Mouse (Mus musculus) midbrain, embryonic 13.5 days (tissue): ENCODE data around the gene Zmynd11. TPM values are rescaled to one million over a fixed set of nuclear protein-coding genes. Genes with fewer than 3 reads are reported as not detected.
"Not testable (repeated sequence)": the region's sequence is repeated elsewhere in the genome, so short reads cannot be mapped to it uniquely, and the experiment has no call there.

Source experiments
- ATAC-seq: fragments of 200-750 bp; cut with Nextera tagmentation; 2 replicates; pipeline ENCODE4 v1.8.0; 2017; ENCODE audit warnings: mild to moderate bottlenecking, moderate TSS enrichment, moderate library complexity
- H3K27ac ChIP-seq: fragments of 300-500 bp; sonication (generic); 2 replicates; pipeline ENCODE4 v1.5.1; 2015; ENCODE audit warnings: inconsistent platforms, mild to moderate bottlenecking, moderate library complexity
- H3K27me3 ChIP-seq: fragments of 300-500 bp; sonication (generic); 2 replicates; pipeline ENCODE4 v1.6.1; 2015; ENCODE audit warnings: mild to moderate bottlenecking, inconsistent platforms
- H3K36me3 ChIP-seq: fragments of 300-500 bp; sonication (generic); 2 replicates; pipeline ENCODE4 v1.6.1; 2015; ENCODE audit warnings: mild to moderate bottlenecking, inconsistent platforms
- H3K4me1 ChIP-seq: fragments of 300-500 bp; sonication (generic); replicated peaks from 2 replicates; pipeline ENCODE4 v1.6.1; 2015; ENCODE audit warnings: inconsistent platforms
- H3K4me2 ChIP-seq: fragments of 300-500 bp; sonication (generic); replicated peaks from 2 replicates; pipeline ENCODE4 v1.6.1; 2015; ENCODE audit warnings: moderate library complexity, mild to moderate bottlenecking, inconsistent platforms
- H3K4me3 ChIP-seq: fragments of 300-500 bp; sonication (generic); replicated peaks from 2 replicates; pipeline ENCODE4 v1.5.1; 2015; ENCODE audit warnings: mild to moderate bottlenecking, inconsistent platforms
- H3K9ac ChIP-seq: fragments of 300-500 bp; sonication (generic); replicated peaks from 2 replicates; pipeline ENCODE4 v1.6.1; 2015; ENCODE audit warnings: mild to moderate bottlenecking, inconsistent platforms
- H3K9me3 ChIP-seq: fragments of 300-500 bp; sonication (generic); 2 replicates; pipeline ENCODE4 v1.6.1; 2016; ENCODE audit warnings: mild to moderate bottlenecking, inconsistent platforms
- WGBS: fragments of 180-500 bp; shearing (Covaris S2); methylation state at CpG from one replicate; pipeline ENCODE4 v1.1.7; 2015; 5-methylcytosine and 5-hydroxymethylcytosine counted together
- polyA plus RNA-seq: library from polyadenylated mRNA; unstranded; fragments of >200 nt; fragmentation: Nextera tagmentation; extraction: Ambion mirVana; gene quantifications from 2 replicates; pipeline ENCODE4 v1.2.1, GENCODE M21; 2015

Gene Zmynd11
- polyA plus RNA-seq, 1 experiment from 2014 or later = 150 TPM

GRCm38 (mm10) chr13:9760057-9760456 is 5.1 kb downstream of the Zmynd11 start:
- Histone ChIP-seq H3K27ac (no peak overlapping the region; the same call in 1 of the 2 replicates), H3K4me2 (peak overlapping the region; percentile 3; the same call in 1 of the 2 replicates), H3K4me1 (peaks cover 66% of the 10 kb centered on the region), H3K36me3 (no peaks in the 10 kb centered on the region), H3K9me3 (no peaks in the 10 kb centered on the region), H3K9ac (no peak overlapping the region), H3K27me3 (no peaks in the 10 kb centered on the region), H3K4me3 (no peak overlapping the region)
- WGBS = 15% methylated on average over 6 of the region's 6 CpGs
- no peak for ATAC-seq

GRCm38 (mm10) chr13:9757842-9758491 is 7.2 kb downstream of the Zmynd11 start:
- Histone ChIP-seq H3K4me1 (peaks cover 78% of the 10 kb centered on the region), H3K9me3 (no peaks in the 10 kb centered on the region), H3K9ac (no peak overlapping the region), H3K36me3 (no peaks in the 10 kb centered on the region), H3K4me3 (no peak overlapping the region), H3K4me2 (no peak overlapping the region; the same call in 1 of the 2 replicates), H3K27ac (peak overlapping the region; percentile 39; the same call in 1 of the 2 replicates), H3K27me3 (no peaks in the 10 kb centered on the region)
- ATAC-seq = peak; percentile 79
- WGBS = 44% methylated on average over 9 of the region's 9 CpGs

GRCm38 (mm10) chr13:9753706-9754105 is 11.4 kb downstream of the Zmynd11 start:
- Histone ChIP-seq H3K9ac (no peak overlapping the region; the same call in 1 of the 2 replicates), H3K27me3 (no peaks in the 10 kb centered on the region), H3K4me2 (no peak overlapping the region), H3K27ac (no peak overlapping the region), H3K4me3 (no peak overlapping the region), H3K4me1 (peaks cover 48% of the 10 kb centered on the region), H3K36me3 (no peaks in the 10 kb centered on the region), H3K9me3 (no peaks in the 10 kb centered on the region)
- no peak for ATAC-seq
- 44% methylated on average over 3 of the region's 3 CpGs for WGBS

- Histone ChIP-seq H3K27ac (no peak overlapping the region), H3K9ac (no peak overlapping the region), H3K4me2 (no peak overlapping the region), H3K4me1 (peaks cover 25% of the 10 kb centered on the region), H3K4me3 (no peak overlapping the region), H3K9me3 (no peaks in the 10 kb centered on the region), H3K27me3 (no peaks in the 10 kb centered on the region), H3K36me3 (no peaks in the 10 kb centered on the region)
- WGBS = 46% methylated on average over 1 of the region's 1 CpGs
- no peak for ATAC-seq
Measured at GRCm38 (mm10) chr13:9750320-9750719, 14.8 kb downstream of the Zmynd11 start.

- H3K36me3 ChIP-seq = no peaks in the 10 kb centered on the region
- 90% methylated on average over 4 of the region's 4 CpGs for WGBS
- peaks cover 23% of the 10 kb centered on the region for H3K4me1 ChIP-seq
- no peaks in the 10 kb centered on the region for H3K27me3 ChIP-seq
- H3K9me3 ChIP-seq = no peaks in the 10 kb centered on the region
- no peak for ATAC-seq
- no peak overlapping the region for H3K9ac ChIP-seq
- H3K27ac ChIP-seq = no peak overlapping the region
- H3K4me3 ChIP-seq = no peak overlapping the region
- no peak overlapping the region for H3K4me2 ChIP-seq
Measured at GRCm38 (mm10) chr13:9749796-9750195, 15.3 kb downstream of the Zmynd11 start.

GRCm38 (mm10) chr13:9738190-9738589 is 26.9 kb downstream of the Zmynd11 start:
- Histone ChIP-seq H3K9ac (no peak overlapping the region), H3K4me2 (no peak overlapping the region), H3K36me3 (no peaks in the 10 kb centered on the region), H3K4me1 (peaks cover 12% of the 10 kb centered on the region), H3K9me3 (no peaks in the 10 kb centered on the region), H3K27me3 (no peaks in the 10 kb centered on the region), H3K4me3 (no peak overlapping the region), H3K27ac (no peak overlapping the region)
- 61% methylated on average over 2 of the region's 2 CpGs for WGBS
- 0 out of 2 replicates have a peak, but pooled peaks have one; percentile 14 for ATAC-seq

GRCm38 (mm10) chr13:9737024-9737423 is 28.1 kb downstream of the Zmynd11 start:
- Histone ChIP-seq H3K9me3 (no peaks in the 10 kb centered on the region), H3K27me3 (no peaks in the 10 kb centered on the region), H3K27ac (no peak overlapping the region), H3K4me2 (no peak overlapping the region), H3K9ac (no peak overlapping the region), H3K36me3 (peaks cover 3% of the 10 kb centered on the region; the same call in 1 of the 2 replicates), H3K4me3 (no peak overlapping the region), H3K4me1 (peaks cover 7% of the 10 kb centered on the region)
- ATAC-seq = no peak
- 81% methylated on average over 5 of the region's 5 CpGs for WGBS

- not testable (repeated sequence) for H3K4me2 ChIP-seq, H3K4me1 ChIP-seq, ATAC-seq, H3K27me3 ChIP-seq, H3K9ac ChIP-seq, H3K4me3 ChIP-seq, H3K9me3 ChIP-seq, H3K27ac ChIP-seq
- WGBS = 93% methylated on average over 4 of the region's 5 CpGs
- H3K36me3 ChIP-seq = peaks cover 17% of the 10 kb centered on the region
Measured at GRCm38 (mm10) chr13:9732262-9732661, 32.9 kb downstream of the Zmynd11 start.

GRCm38 (mm10) chr13:9729073-9729472 is 36.1 kb downstream of the Zmynd11 start:
- no peaks in the 10 kb centered on the region for H3K4me1 ChIP-seq
- H3K9me3 ChIP-seq = no peaks in the 10 kb centered on the region
- no peak overlapping the region for H3K27ac ChIP-seq
- peaks cover 34% of the 10 kb centered on the region for H3K36me3 ChIP-seq
- H3K4me2 ChIP-seq = no peak overlapping the region
- no peak overlapping the region for H3K4me3 ChIP-seq
- H3K9ac ChIP-seq = no peak overlapping the region
- WGBS = 74% methylated on average over 1 of the region's 1 CpGs
- ATAC-seq = no peak
- no peaks in the 10 kb centered on the region for H3K27me3 ChIP-seq

GRCm38 (mm10) chr13:9715224-9715623 is 49.9 kb downstream of the Zmynd11 start:
- 91% methylated on average over 1 of the region's 1 CpGs for WGBS
- H3K27ac ChIP-seq = no peak overlapping the region
- no peak for ATAC-seq
- H3K4me2 ChIP-seq = no peak overlapping the region
- no peaks in the 10 kb centered on the region for H3K4me1 ChIP-seq
- peaks cover 19% of the 10 kb centered on the region for H3K36me3 ChIP-seq
- no peak overlapping the region for H3K9ac ChIP-seq
- H3K4me3 ChIP-seq = no peak overlapping the region
- no peaks in the 10 kb centered on the region for H3K27me3 ChIP-seq
- no peaks in the 10 kb centered on the region for H3K9me3 ChIP-seq

- H3K27ac ChIP-seq = peak overlapping the region; percentile 27; the same call in 1 of the 2 replicates
- H3K9ac ChIP-seq = no peak overlapping the region
- no peaks in the 10 kb centered on the region for H3K9me3 ChIP-seq
- H3K4me1 ChIP-seq = no peaks in the 10 kb centered on the region
- no peak overlapping the region for H3K4me3 ChIP-seq
- 80% methylated on average over 6 of the region's 6 CpGs for WGBS
- no peak overlapping the region for H3K4me2 ChIP-seq
- ATAC-seq = peak; percentile 70
- peaks cover 21% of the 10 kb centered on the region for H3K36me3 ChIP-seq
- H3K27me3 ChIP-seq = no peaks in the 10 kb centered on the region
Measured at GRCm38 (mm10) chr13:9713462-9714134, 51.5 kb downstream of the Zmynd11 start.

- no peak overlapping the region for H3K9ac ChIP-seq
- no peaks in the 10 kb centered on the region for H3K27me3 ChIP-seq
- no peak overlapping the region for H3K27ac ChIP-seq
- no peaks in the 10 kb centered on the region for H3K9me3 ChIP-seq
- no peaks in the 10 kb centered on the region for H3K4me1 ChIP-seq
- 94% methylated on average over 3 of the region's 3 CpGs for WGBS
- no peak overlapping the region for H3K4me2 ChIP-seq
- no peak for ATAC-seq
- H3K36me3 ChIP-seq = peaks cover 25% of the 10 kb centered on the region
- H3K4me3 ChIP-seq = no peak overlapping the region
Measured at GRCm38 (mm10) chr13:9712971-9713370, 52.2 kb downstream of the Zmynd11 start.
